Mouse (Mus musculus) hematopoietic stem cell, adult 5-6 weeks (primary cell): Measurements from ENCODE around the gene Etv6. TPM values are rescaled to one million over a fixed set of nuclear protein-coding genes. Genes with fewer than 3 reads are reported as not detected.

Experiments
- ATAC-seq, 2 experiments: fragments of 125-278 bp in 1 of 2; replicated peaks in 1 of 2; 2 replicates each; pipeline ENCODE4 v1.8.0; 2016 to 2017; ENCODE audit warnings: inconsistent platforms in 2 of 2, mild to moderate bottlenecking in 2 of 2, moderate number of reproducible peaks in 2 of 2, low read depth in 1 of 2, moderate TSS enrichment in 1 of 2; ENCODE audit not compliant: low FRiP score in 2 of 2, poor library complexity in 2 of 2, severe bottlenecking in 2 of 2, insufficient read depth in 1 of 2, low TSS enrichment in 1 of 2
- total RNA-seq: library from RNA; stranded (forward); fragments of 172-1452, 232-1000 nt; gene quantifications from 2 replicates; pipeline ENCODE4 v1.2.3, GENCODE M21; 2017

Gene Etv6
- total RNA-seq, 1 experiment from 2014 or later: 139 TPM

DNA sequence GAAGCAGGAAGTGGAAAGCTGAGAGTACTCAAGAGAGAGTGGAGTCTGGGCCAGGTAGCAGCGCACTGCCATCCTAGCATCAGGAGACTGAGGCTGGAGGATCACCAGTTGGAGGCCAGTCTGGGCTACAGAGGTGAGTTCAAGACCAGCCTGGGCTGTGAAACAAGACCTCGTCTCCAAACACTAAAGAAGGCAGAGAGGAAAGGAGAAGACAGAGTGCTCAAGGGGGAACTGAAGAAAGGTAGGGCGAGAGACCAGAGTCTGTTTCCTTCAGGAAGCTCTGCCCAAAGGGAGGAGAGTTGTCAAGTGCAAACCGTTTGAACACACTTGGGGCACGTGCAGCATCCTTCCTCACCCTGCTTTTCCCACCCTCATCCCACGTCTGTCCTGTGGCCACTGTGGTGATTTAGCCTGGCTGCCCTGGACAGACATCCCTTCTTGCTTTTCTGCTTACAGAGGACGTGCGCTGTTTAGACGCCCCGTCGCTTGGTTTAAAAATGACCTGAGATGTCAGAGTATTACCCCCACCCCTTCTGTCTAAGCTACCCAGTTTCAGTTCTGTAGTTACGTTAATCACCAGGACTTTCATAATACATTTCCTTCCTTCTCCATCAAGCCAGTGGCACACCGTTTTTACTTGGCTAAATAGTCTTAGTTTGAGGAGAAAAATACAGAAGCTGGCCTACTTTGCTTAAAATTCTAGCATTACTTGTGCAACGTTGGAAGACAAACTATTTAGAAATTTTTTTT is 79.9 kb downstream of the Etv6 start:
- peak; percentile 69 to 75 for ATAC-seq

DNA sequence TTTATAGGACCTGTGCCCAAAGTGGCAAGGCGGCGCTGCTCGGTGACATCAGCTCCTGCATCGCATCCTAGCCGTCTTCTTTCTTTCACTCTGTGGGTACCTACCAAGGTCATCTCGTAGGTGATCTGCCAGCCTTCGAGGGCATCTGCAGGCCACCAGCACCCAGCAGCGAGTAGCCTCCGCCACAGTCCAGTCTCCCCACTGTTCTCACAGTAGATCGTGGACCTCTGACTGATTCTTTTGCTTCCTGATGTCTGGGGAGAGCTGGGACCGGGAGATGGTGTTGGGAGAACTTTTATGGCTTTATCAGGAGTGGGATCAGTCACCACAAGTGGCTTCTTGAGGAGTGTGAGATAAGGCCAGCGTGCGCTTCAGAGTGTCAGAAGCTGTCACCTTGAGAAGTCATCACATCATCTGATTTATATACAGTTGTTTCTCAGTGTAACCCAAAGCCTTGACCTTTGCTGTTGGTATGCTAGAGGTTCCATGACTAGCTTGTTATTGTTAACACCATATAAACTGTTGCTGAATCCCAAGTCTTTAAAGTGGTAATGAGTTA is 82.0 kb downstream of the Etv6 start:
- no peak for ATAC-seq

DNA sequence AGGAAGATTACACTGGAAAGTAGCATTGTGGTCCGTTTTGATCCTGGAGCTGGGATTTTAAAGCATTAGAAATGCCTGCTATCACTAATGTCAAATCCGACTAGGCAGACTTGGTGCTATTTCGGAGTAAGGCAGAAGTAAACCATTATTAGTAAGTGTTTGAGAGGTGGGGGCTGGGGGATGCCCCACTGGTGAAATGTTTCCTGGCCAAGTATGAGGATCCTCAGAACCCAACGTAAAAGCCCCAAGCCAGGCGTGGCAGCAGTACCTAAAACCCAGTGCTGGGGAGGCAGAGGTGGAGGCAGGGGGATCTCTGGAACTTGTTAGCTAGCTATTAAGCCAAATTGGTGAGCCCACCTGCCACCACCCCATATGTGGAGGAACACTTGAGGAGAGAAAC is 83.0 kb downstream of the Etv6 start:
- no peak for ATAC-seq

DNA sequence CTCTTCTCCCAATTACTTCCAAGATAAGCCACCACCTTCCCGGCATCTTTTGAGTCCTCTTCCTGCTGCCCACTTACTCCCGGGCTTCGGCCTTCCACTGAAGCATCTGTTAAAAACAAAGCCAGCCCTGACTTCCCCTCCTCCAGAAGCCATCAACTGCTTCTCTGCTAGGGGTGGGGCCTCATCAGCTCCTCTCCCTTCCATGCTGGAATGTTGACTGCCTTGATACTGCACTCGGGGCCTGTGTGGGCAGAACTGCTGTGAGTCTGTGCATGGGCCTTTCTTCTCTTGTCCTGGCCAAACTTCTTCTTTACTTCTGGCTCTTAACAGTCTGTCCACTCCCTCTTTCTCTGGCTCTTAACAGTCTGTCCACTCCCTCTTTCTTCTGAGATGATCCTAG is 83.6 kb downstream of the Etv6 start:
- ATAC-seq: no peak

DNA sequence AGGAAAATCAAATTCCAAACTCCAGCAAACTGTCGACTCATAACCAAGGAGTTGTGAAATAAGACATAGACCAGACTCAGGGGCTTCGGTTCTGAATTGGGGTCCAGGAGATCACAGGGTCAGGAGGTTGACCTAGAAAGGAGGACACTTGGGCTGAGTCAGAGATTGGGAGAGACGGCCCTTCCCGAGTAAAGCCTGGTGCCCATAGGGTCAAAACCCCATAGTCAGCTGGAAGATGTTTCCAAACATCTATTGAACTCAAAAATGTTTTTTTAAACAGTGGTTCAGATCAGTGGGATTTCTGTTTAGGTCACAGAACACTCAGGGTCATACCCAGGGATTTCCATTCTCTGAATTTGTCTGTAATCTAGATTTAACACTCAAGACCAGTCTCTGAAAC is 84.7 kb downstream of the Etv6 start:
- ATAC-seq: no peak

DNA sequence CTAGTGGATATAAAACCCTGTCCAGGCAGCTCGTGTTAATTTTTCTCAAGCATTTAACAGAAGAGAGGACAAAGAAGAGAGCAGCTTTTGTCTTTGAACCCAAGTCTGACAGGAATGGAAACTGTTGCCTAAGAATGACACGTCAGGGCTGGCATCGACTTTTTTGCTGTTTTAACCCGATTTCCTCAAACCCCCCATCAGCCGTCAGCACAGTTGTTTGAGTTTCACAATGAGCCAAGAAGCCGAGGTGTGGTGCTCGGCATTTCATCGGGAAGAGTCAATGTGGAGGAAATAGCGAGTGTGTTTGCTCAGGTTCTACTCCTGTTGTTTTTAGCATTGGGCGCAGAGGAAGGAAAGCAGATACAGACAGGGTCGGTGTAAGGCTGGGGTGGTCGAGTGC is 85.2 kb downstream of the Etv6 start:
- peak in 1 of 2 experiments; percentile 31; a peak in 1 of 4 replicates for ATAC-seq

DNA sequence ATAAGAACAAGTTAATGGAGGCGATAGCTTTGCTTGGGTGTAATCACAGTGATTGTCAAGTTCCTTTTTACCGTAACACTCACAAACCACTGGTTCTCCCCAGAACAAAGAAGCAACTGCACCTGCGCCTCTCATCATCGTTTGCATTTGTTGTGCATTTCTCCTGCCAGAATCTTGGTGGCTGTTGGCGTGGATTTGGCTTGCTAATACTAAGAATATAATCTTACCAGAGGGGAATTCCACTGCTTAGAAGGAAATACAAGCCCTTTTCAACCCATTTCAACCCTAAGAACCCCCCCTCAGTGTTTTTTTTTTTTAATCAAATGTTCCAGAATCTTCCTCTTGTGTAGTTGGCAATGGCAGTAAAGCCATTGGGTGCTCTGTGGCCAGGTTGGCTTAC is 87.4 kb downstream of the Etv6 start:
- no peak for ATAC-seq

DNA sequence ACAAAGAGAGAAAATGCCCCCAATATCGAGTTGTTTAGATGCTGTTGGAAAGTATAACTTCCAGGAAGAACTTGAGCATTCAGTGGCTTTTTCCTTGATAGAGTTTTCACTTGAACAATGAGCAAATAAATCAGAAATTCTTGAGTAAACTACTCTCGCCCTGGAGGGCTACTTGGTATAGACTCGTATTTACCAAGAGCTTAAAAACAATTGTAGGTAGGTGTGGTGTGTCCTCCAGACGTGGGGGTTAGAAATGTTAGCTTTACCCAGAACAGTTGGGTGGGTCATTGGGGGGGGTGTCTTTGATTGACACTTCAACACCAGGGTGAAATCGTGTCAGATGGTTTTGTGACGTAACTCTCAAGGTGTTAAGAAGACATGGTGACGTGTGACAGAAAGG is 88.0 kb downstream of the Etv6 start:
- ATAC-seq: no peak

DNA sequence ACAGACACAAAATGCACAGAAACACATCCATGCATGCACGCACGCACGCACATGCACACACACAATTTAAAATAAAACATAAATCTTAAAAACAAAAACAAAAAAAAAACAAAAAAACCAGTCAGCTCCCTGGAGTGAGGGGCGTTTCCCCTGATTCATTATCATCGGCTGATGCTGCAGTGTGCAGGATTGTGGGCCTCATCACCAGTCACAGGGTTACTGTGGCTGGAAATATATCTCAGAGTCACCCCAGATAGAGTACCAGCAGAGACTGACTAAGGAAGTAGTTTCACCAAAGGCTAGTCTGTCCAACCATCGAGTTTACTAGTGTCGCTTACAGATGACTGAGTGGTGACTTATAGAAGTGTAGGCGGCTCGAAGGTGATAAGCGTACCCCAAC is 88.8 kb downstream of the Etv6 start:
- ATAC-seq: no peak

DNA sequence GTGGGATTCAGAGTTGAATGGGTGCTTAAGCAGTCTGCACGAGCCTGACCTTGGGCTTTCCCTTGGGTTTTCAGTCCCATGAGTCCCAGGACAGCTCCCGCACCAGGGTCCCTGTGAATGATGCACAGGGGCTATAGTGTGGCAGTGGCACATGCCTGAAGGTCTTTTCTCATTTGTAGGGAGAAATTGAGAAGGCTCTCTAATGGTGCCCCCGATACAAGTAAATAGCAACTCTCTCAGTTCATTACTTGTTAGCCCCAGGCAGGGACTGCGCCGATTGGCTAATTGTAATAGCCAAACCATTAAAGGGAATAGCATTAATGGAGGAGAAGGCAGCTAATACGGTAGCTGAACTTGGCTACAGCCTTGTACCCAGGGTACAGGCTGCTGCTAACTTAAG is 92.5 kb downstream of the Etv6 start:
- no peak for ATAC-seq

DNA sequence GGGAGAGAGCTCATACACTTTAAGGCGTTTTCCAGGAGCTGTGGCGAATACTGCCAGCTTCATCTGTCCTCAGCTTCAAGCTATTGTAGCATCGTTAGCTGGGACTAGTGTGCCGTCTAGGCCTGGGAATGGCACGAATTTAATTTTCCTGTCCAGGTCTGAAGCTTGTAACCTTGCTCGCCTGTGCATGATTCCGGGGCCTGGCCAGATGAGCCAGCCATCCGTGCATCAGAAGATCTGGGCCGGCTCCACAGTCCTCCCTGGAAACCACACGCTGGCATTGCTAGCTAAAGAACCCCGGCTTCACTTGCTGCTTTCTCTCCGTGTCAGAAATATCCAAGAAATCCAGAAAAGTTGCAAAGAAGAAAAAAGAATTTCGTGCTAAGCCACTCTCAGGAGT is 93.1 kb downstream of the Etv6 start:
- no peak for ATAC-seq

DNA sequence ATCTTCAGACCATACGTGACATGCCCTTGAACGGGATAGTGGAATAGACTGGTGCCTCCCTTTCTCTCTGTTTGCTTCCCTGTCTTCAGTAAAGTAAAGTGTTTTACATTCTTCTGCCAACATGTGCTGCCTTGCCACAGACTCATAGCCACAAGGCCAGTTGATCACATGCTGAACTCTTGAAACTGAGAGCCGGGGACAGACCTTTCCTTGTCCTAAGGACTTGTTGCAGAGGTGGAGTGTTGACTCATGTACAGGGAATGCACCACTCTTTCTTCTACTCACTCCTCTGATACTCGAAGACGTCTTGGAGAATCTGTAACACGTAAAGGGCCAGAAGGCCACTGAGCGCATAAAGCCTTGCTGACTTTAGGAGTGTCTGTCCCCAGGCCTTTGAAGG is 94.3 kb downstream of the Etv6 start:
- no peak for ATAC-seq

DNA sequence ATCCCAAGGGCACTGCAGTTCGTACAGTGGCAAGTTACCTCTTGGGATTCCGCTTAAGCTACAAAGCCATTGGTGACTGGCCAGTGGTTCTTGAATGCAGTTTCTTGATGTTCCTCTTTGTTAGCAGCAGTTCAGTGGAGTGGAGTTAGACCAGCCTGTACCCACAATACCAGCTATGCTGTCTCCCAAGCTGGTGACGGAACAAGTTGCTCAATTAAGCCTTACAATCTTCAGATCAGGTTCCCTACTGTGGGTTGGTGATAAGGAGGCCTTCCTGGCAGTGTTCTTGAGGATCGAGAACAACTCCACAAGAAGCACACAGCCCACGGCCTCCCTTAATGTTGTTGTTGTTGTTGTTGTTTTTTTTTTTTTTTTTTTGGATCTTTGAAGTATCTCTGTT is 95.3 kb downstream of the Etv6 start:
- peak; percentile 37 to 63 for ATAC-seq

DNA sequence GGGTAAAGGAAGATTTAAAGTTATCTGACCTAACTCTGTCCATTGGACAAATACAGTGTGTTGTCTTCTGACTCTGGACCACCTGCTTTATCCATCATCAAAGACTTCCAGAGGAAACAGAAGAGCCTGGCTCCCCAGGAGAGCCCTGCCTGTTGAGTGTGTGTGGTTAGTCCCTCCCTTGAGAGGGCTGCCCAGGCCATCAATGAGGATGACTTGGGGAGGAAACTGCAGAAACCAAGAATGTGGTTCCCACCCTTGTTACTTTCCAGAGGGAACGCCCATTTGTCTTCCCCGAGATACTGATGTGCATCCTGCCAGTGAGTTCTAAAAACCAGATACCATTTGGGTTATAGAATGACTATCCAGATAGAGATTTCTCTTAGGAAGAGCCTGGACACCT is 96.1 kb downstream of the Etv6 start:
- no peak for ATAC-seq

DNA sequence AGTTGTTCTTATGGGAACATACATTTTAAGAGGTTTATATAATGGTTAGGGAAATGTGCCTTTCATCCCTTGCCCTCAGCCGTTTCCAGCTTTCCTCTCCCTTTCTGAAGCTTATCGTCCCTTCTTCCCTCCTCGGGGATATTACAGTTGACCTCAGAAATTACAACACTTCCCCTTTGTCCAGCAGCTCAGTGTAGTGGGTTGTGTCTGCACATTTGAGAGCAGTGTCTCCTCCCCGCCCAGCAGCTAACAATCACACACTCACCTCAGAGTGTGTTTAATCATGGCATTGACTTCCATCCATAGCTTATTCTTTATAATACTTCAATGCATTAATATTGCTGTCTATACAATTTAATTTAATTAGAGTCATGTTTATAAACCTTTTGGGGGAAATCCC is 98.3 kb downstream of the Etv6 start:
- ATAC-seq: peak; percentile 53 to 57; a peak in 2 of 4 replicates

DNA sequence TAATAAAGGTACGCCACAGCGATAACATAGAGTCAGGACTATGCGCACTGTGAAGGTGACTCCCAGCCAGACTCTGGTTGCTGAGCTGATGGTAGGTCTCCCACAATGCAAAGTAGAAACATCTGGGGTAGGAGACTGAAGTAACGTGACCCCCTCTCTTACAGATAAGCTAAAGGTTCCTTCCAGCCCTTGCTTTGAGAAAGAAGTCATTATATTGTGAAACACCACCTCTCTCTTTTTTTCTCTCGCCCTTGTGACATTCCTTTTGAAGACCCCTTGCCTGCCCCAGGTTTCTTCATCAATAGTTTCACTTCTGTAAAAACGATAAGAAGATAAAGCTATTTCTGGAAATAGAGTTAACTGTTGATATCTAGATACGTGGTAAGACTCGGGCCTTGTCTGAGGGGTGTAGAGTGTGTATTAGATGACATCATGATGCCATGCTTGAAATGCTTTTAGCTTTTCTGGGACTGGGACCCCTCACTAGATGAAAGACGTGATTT is 99.4 kb downstream of the Etv6 start:
- ATAC-seq: 0 out of 4 replicates have a peak, but pooled peaks of 1 of the 2 experiments have one; percentile 14

DNA sequence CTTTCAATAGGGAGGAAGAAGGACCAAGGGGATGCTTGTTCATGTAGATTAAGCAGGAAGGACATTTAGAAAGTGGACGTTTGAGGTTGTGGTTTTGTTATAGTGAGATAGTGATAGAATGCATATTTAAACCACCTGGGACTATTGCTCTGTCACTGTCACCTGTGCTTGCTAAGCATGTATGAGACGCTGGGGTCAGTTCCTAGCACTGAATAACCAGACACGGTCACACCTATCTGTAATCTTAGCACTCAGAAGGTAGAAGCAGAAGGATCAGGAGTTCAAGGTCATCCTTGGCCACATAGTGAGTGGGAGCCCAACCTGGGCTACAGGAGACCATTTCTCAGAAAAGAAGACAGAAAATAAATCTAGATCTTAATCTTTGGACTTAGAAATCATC is 100.8 kb downstream of the Etv6 start:
- ATAC-seq: no peak

DNA sequence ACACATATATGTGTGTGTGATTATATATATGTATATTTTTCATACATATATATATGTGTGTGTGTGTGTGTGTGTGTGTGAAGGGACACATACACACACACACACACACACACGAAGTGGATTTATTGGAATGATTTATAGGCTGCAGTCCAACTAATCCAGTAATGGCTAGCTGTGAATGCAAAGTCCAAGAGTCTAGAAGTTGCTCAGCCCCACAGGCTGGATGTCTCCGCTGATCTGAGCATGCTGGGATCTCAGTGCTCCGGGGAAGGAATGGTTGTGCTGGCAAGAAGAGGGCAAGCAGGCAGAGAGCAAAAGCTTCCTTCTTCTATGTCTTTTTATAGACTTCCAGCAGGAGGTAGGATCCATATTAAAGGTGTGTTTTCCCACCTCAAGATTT is 103.9 kb downstream of the Etv6 start:
- no peak for ATAC-seq
